Mouse (Mus musculus): ENCODE results near the gene Slc9b2. TPM values are rescaled to one million over a fixed set of nuclear protein-coding genes. Genes with fewer than 3 reads are reported as not detected.

Gene Slc9b2
- total RNA-seq (2023): not detected in 2 replicates

DNA sequence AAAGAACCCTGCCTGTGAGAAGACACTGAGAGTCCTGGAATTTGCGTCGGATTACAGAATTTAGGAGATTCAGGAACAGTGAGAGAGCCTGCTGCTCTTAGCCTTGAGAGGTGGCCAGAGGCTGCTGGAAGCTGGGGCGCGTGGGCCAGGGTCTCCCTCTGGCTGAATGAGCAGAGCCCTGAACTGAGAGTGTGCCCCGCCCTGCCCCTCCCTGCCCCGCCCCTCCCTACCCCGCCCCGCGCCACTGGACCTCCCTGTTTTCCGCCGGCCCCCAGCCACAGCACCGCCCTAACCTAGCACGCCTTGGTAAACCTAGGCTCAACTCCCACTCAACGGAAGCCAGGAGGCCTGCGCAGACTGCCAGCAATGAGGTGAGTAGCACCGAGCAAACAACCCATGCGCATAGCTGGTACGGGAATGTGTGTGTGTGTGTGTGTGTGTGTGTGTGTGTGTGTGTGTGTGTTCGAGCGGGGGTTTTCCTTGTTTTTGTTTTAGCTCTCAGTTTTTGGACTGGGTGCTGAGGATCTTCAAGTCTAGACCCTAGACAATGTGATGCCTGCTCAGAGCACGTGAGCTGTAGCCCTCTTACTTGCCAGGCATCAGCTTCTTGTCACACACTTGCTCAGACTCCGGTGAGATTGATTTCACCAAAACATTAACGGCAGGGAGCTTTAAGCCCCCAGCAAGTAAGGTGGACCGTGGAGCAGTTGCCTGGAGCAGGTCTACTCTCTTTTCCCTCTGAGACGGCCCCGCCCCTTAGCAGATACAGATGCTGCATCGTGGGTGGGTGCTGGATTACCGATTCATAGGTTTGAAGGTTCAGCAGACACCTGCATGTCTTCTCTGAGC, at the start of gene Slc9b2:
Slc9b2 (plus strand) TSS at position 290 of the 849 bp plus-strand sequence.

GRCm38 (mm10) chr3:135280669-135281415, 26.7 kb upstream of the Slc9b2 start, which contains the start of gene Bdh2:
Gene Bdh2, plus strand, starts transcription at chr3:135281221.

DNA sequence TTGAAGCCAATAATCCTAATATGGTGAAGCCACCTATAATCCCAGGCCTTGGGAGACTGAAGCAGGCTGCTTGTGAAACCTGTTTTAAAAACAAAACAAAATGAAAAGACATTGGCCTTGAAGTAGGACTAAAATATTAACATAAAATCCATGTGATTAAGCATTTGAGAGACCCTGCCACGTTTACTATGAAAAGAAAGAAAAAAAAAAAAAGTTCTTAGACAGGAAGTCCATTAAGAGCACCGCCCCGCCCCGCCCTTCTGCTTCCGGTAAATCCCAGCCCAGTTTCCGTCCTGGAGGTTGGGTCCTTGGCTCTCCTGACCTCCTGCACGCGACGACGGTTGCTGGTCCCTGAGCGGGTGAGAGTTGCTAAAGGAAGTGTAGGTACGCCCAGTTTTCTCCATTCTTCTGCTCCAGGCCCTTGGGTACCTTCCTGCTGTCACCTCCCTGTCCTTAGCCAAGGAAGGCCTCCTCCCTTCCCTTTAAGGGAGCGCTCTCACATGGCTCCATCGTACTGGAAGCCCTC, 40.3 kb downstream of the Slc9b2 start, which contains the start of gene Slc9b1:
Slc9b1 (plus strand) TSS at position 291 of the 526 bp plus-strand sequence.

Other genes with a start within 250 kb of the Slc9b2 start
- gene Cenpe, start 95.2 kb upstream of the Slc9b2 start, total RNA-seq (2023): 21.7 and 34.6 TPM in 2 replicates
- not detected in 2 replicates for gene Bdh2, start 26.5 kb upstream of the Slc9b2 start, total RNA-seq (2023)
- gene Slc9b1, start 40.3 kb downstream of the Slc9b2 start, total RNA-seq (2023): not detected in 2 replicates
- 21.0 and 21.3 TPM in 2 replicates for gene Cisd2, start 116.2 kb downstream of the Slc9b2 start, total RNA-seq (2023)
- 528 and 646 TPM in 2 replicates for gene Ube2d3, start 130.4 kb downstream of the Slc9b2 start, total RNA-seq (2023)
- gene Manba, start 177.9 kb downstream of the Slc9b2 start, total RNA-seq (2023): 18.3 and 33.3 TPM in 2 replicates